Mouse (Mus musculus) liver, embryonic 14.5 days (tissue): ENCODE measurements around the gene Smim4.

Experiments
- CTCF ChIP-seq: IDR thresholded peaks from 2 replicates; pipeline ENCODE4 v1.5.1; 2016; ENCODE audit warnings: antibody characterized with exemption, low read depth, control low read depth
- EP300 ChIP-seq: IDR thresholded peaks from 2 replicates; pipeline ENCODE4 v1.6.1; 2016; ENCODE audit warnings: antibody characterized with exemption, low read depth

DNA sequence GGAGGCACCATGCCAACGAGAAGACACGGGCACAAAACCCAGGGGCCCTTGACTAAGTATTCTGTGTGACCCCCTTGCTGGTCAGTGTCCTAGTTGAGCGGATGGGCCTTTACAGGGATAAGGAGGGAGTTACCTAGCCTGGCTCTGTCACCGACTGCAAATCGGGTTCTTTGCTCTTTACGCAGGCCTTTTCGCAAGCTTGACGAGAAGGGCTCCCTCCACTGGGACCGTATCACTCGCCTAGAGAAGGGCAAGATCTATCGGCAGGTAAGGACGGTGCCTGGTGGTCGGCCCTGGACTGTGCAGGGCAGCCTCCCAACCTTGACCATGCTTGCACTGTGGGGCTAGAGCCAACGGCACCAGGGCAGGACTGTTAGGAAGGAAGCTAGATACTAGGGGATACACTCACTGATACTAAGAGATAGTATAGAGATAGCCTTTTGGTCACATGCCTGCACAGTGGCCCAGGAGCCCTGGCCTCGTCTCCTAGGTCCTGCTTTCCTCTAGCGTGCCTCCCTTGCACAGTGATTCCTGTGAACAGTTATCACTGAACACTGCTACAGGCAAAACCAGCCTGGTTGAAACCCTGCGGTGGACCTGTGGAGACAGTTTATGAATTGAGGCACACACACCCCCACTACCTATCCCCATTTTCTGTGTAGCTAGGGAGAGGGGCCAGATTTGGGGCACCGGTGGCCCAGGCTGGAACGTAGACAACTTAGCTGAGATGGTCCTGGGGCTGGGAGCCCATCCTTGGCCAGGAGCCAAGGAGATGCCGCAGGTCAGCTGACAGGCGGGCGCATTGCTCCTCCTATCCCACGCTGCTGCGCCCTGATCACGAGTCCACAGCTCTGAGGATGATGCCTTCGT lies 7.9 kb upstream of the Smim4 start:
- TF ChIP-seq CTCF, result no peak
- no peak for TF ChIP-seq EP300
